Comparison of ENCODE assay signal across 14 mouse cellular contexts in the genomic region with DNA sequence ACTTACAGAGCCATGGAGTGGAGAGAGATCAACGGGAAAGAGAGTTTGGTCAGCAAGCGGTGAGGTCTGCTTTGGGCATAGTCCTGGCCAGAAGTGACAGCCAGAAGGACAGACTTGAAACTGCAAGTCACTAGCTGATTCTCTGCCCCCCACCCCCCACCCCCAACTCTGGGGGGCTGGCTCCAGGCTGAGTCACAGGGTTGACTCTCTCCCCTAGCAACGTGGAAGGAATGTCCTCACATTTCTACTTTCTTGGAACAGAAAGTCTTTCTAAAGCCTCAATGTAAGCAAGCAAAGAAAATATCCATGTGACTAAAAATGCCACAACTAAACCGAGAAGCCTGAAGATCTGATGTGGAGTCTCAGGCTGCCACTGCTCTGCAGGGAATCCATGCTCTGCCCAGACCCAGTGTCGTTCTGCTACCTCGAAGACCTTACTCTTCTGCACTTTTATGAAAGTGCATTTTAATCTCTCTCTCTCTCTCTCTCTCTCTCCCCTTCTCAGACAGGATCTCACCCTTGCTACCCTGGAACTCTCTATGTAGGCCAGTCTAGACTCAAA. TPM values are rescaled to one million over a fixed set of nuclear protein-coding genes. Genes with fewer than 3 reads are reported as not detected.
DNase-seq lines count a peak whose midpoint lies in the region; ATAC-seq and TF ChIP-seq lines count a peak whose summit lies in the region.
"Had no signal": no experiment of that assay in that cellular context is flagged by ENCODE, and none has a peak within 500 bp of the region (broad histone marks: within the 10 kb centered on the region; RNA-seq: fewer than 3 reads in every experiment).

No protein-coding gene starts in this region.

- 0 out of 2 replicates have a peak, but pooled peaks have one; percentile 30 for ATAC-seq in hindbrain, embryonic 12.5 days (ENCODE audit: low FRiP score)
- 0 out of 2 replicates have a peak, but pooled peaks have one; percentile 24 for ATAC-seq in midbrain, embryonic 15.5 days (replicated peaks)
- ATAC-seq: intestine, embryonic 15.5 days had no signal

- no peak overlapping the region for H3K27ac ChIP-seq in hindbrain, embryonic 12.5 days
- H3K27ac ChIP-seq in midbrain, embryonic 15.5 days: no peak overlapping the region
- H3K27ac ChIP-seq in heart, adult 2 months: no peak overlapping the region
- H3K27ac ChIP-seq: embryonic facial prominence, embryonic 12.5 days; intestine, embryonic 15.5 days; midbrain, embryonic 12.5 days had no signal

- TF ChIP-seq POLR2A in heart, adult 2 months (IDR thresholded peaks at IDR 0.05; ENCODE audit: insufficient read depth, low read depth, low read length): no peak

- H3K4me2 ChIP-seq in hindbrain, embryonic 12.5 days (replicated peaks): no peak overlapping the region
- H3K4me2 ChIP-seq in midbrain, embryonic 15.5 days: no peak overlapping the region
- H3K4me2 ChIP-seq: embryonic facial prominence, embryonic 12.5 days; intestine, embryonic 15.5 days; midbrain, embryonic 12.5 days had no signal

- H3K9me3 ChIP-seq in hindbrain, embryonic 12.5 days (replicated peaks): no peaks in the 10 kb centered on the region
- no peaks in the 10 kb centered on the region for H3K9me3 ChIP-seq in midbrain, embryonic 15.5 days
- H3K9me3 ChIP-seq: embryonic facial prominence, embryonic 12.5 days; intestine, embryonic 15.5 days; midbrain, embryonic 12.5 days had no signal

- H3K27me3 ChIP-seq in hindbrain, embryonic 12.5 days: no peaks in the 10 kb centered on the region; the same call in 1 of the 2 replicates
- H3K27me3 ChIP-seq in midbrain, embryonic 15.5 days (replicated peaks): no peaks in the 10 kb centered on the region
- no peaks in the 10 kb centered on the region for H3K27me3 ChIP-seq in heart, adult 2 months (ENCODE audit: control insufficient read depth, insufficient read depth, low read length)
- H3K27me3 ChIP-seq: embryonic facial prominence, embryonic 12.5 days; intestine, embryonic 15.5 days; midbrain, embryonic 12.5 days had no signal

- no peaks in the 10 kb centered on the region for H3K36me3 ChIP-seq in hindbrain, embryonic 12.5 days
- H3K36me3 ChIP-seq in midbrain, embryonic 15.5 days (replicated peaks): no peaks in the 10 kb centered on the region
- peaks cover 2% of the 10 kb centered on the region for H3K36me3 ChIP-seq in heart, adult 2 months (ENCODE audit: control insufficient read depth, insufficient read depth, low read length)
- H3K36me3 ChIP-seq: embryonic facial prominence, embryonic 12.5 days; intestine, embryonic 15.5 days; midbrain, embryonic 12.5 days had no signal

- no peak overlapping the region for H3K4me3 ChIP-seq in hindbrain, embryonic 12.5 days
- no peak overlapping the region for H3K4me3 ChIP-seq in midbrain, embryonic 15.5 days
- no peak overlapping the region for H3K4me3 ChIP-seq in heart, adult 2 months
- H3K4me3 ChIP-seq: embryonic facial prominence, embryonic 12.5 days; intestine, embryonic 15.5 days; midbrain, embryonic 12.5 days had no signal

- 39% methylated on average over 6 of the region's 6 CpGs for WGBS in hindbrain, embryonic 12.5 days
- 31% methylated on average over 6 of the region's 6 CpGs for WGBS in midbrain, embryonic 15.5 days
- WGBS in heart, adult 2 months: 65% methylated on average over 6 of the region's 6 CpGs

- no peak for TF ChIP-seq CTCF in heart, adult 2 months (IDR thresholded peaks at IDR 0.05)

- TF ChIP-seq EP300 in heart, adult 2 months (IDR thresholded peaks at IDR 0.05; ENCODE audit: insufficient read depth, low read depth, low read length): no peak

- intact Hi-C loops in heart, adult 2 months (cut with DNase I): no loop called here

- no peaks in the 10 kb centered on the region; the same call in 1 of the 2 replicates for H3K79me2 ChIP-seq in heart, adult 2 months (replicated peaks; ENCODE audit: control insufficient read depth, insufficient read depth, low read length)

- peak; percentile 15 to 38 for DNase-seq in cerebellum, postnatal 10 days
- DNase-seq in cerebellum, adult 11-12 months: no peak
- DNase-seq in lung, postnatal 10 days: peak; percentile 42
- no peak for DNase-seq in lung, postnatal 36 days
- no peak for DNase-seq in urinary bladder, adult 2 months (ENCODE audit: low spot score)
- DNase-seq in heart, adult 2 months: no peak
- DNase-seq: B cell, adult 2 months; cerebellum, adult 2 months; left cerebral cortex, postnatal 4 days had no signal

- H3K9ac ChIP-seq in hindbrain, embryonic 12.5 days: no peak overlapping the region
- no peak overlapping the region for H3K9ac ChIP-seq in midbrain, embryonic 15.5 days
- no peak overlapping the region for H3K9ac ChIP-seq in heart, adult 2 months (ENCODE audit: low read depth, low read length)
- H3K9ac ChIP-seq: embryonic facial prominence, embryonic 12.5 days; intestine, embryonic 15.5 days; midbrain, embryonic 12.5 days had no signal

- peaks cover 11% of the 10 kb centered on the region for H3K4me1 ChIP-seq in hindbrain, embryonic 12.5 days
- H3K4me1 ChIP-seq in midbrain, embryonic 15.5 days: no peaks in the 10 kb centered on the region
- H3K4me1 ChIP-seq in heart, adult 2 months (ENCODE audit: control insufficient read depth, insufficient read depth, low read length): peaks cover 23% of the 10 kb centered on the region

RNA-seq across cellular contexts. Expression of gene Tbc1d2b, which starts 14.7 kb away (rescaled TPM):
- polyA plus RNA-seq in hindbrain, embryonic 12.5 days (2016; fragmentation: Nextera tagmentation; extraction: Ambion mirVana): 13.2 and 14.6 TPM in 2 replicates
- polyA plus RNA-seq in midbrain, embryonic 15.5 days (2015; fragmentation: Nextera tagmentation; extraction: Ambion mirVana): 6.5 and 7.6 TPM in 2 replicates
- polyA plus RNA-seq in urinary bladder, adult 2 months (2012; rRNA removed): 43.5 and 47.9 TPM in 2 replicates
- total RNA-seq in heart, adult 2 months (2021): 10 to 100 TPM in 1 of 2 experiments, 1 to 10 TPM in 1; 9.6 to 10.1 TPM
- polyA plus RNA-seq in heart, adult 2 months (2012; rRNA removed): 10.3 and 14.6 TPM in 2 replicates

Comparison
In these comparisons a context has a peak if more than half of its experiments do, and no peak if none do; other contexts are left out.
1. DNase-seq: peak in cerebellum, postnatal 10 days (2 of 2) and lung, postnatal 10 days (single experiment); none in cerebellum, adult 11-12 months (single experiment), lung, postnatal 36 days (single experiment), urinary bladder, adult 2 months (single experiment) and heart, adult 2 months (0 of 2).